Mouse (Mus musculus) heart, adult 2 months (tissue): ENCODE measurements around the gene Celf2. TPM values are rescaled to one million over a fixed set of nuclear protein-coding genes. Genes with fewer than 3 reads are reported as not detected.

Source experiments
- DNase-seq, 2 experiments: peaks; one replicate each; pipeline ENCODE4 v3.0.0; 2021
- H3K27ac ChIP-seq: fragments of 200-600 bp; 2 replicates; pipeline ENCODE4 v1.8.1; 2022
- H3K27me3 ChIP-seq: fragments of 200-500 bp; 2 replicates; pipeline ENCODE4 v1.6.1; 2012; ENCODE audit warnings: mild to moderate bottlenecking, low read length, inconsistent platforms, mixed read lengths; ENCODE audit not compliant: control insufficient read depth, insufficient read depth
- H3K36me3 ChIP-seq: fragments of 200-500 bp; 2 replicates; pipeline ENCODE4 v1.6.1; 2012; ENCODE audit warnings: low read length, inconsistent platforms; ENCODE audit not compliant: control insufficient read depth, insufficient read depth
- H3K4me1 ChIP-seq: fragments of 200-500 bp; 2 replicates; pipeline ENCODE4 v1.6.1; 2011; ENCODE audit warnings: low read length; ENCODE audit not compliant: control insufficient read depth, insufficient read depth
- H3K4me3 ChIP-seq: fragments of 200-600 bp; 2 replicates; pipeline ENCODE4 v1.8.1; 2022
- H3K79me2 ChIP-seq: fragments of 200-500 bp; replicated peaks from 2 replicates; pipeline ENCODE4 v1.6.1; 2012; ENCODE audit warnings: mild to moderate bottlenecking, inconsistent platforms, low read length, moderate library complexity, mixed read lengths; ENCODE audit not compliant: control insufficient read depth, insufficient read depth
- H3K9ac ChIP-seq: fragments of 200-500 bp; 2 replicates; pipeline ENCODE4 v1.6.1; 2012; ENCODE audit warnings: low read depth, mild to moderate bottlenecking, control low read depth, inconsistent platforms, low read length, mixed read lengths
- CTCF ChIP-seq: fragments of 200-600 bp; IDR thresholded peaks from 2 replicates; pipeline ENCODE4 v1.8.1; 2022; ENCODE audit warnings: antibody characterized with exemption, mild to moderate bottlenecking, moderate library complexity
- EP300 ChIP-seq: fragments of 200-500 bp; IDR thresholded peaks from 2 replicates; pipeline ENCODE4 v1.6.1; 2011; ENCODE audit warnings: low read depth, low read length, control low read depth; ENCODE audit not compliant: insufficient read depth
- POLR2A ChIP-seq: fragments of 200-500 bp; IDR thresholded peaks from 2 replicates; pipeline ENCODE4 v1.6.1; 2011; ENCODE audit warnings: mild to moderate bottlenecking, low read depth, low read length, control low read depth; ENCODE audit not compliant: insufficient read depth
- WGBS: fragments of 180-500 bp; shearing (Covaris S2); methylation state at CpG from one replicate; pipeline ENCODE4 v1.1.7; 2018; 5-methylcytosine and 5-hydroxymethylcytosine counted together
- intact Hi-C: fragments of 180-260 bp; cut with DNase I; formaldehyde crosslinking; loops from one replicate; pipeline ENCODE4 v1.15.1; 2025
- polyA plus RNA-seq: library from polyadenylated mRNA; depleted of rRNA; stranded (reverse); fragments of >200 nt; gene quantifications from 2 replicates; pipeline ENCODE4 v1.2.3, GENCODE M21; 2012
- total RNA-seq, 2 experiments: library from RNA; stranded (reverse); gene quantifications; 2 replicates each; pipeline ENCODE4 v1.2.3; 2021

Celf2 gene
- total and polyA plus RNA-seq, 3 experiments: 38.1 to 63.9 (median 56.7) TPM

DNA sequence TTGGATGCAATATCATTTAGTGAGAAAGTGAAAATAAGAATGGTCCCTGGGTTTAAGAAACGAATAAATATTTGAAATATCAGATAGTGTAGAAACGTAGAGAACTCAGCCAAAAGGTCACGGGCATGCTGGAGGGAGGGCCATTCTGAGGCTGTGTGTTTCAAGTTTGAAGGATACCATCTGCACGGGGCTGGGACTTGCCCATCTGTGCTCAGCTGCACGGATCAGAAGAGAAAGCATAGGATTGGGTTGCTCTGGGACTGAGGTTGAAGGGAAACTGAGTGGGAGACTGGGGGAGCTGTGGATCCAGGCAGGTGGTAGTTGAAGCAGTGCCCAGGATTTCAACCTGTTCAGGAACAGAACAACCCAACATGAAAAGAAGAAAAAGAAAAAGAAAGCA is 483.8 kb downstream of the Celf2 start:
- Histone ChIP-seq H3K4me1 (no peaks in the 10 kb centered on the region), H3K27me3 (no peaks in the 10 kb centered on the region), H3K36me3 (no peaks in the 10 kb centered on the region), H3K9ac (no peak overlapping the region), H3K27ac (no peak overlapping the region), H3K79me2 (no peaks in the 10 kb centered on the region; the same call in 1 of the 2 replicates), H3K4me3 (no peak overlapping the region)
- DNase-seq: peak; percentile 34 to 42
- intact Hi-C loops: no loop called here
- 60% methylated on average over 5 of the region's 5 CpGs for WGBS
- TF ChIP-seq CTCF (no peak), EP300 (no peak), POLR2A (no peak)

DNA sequence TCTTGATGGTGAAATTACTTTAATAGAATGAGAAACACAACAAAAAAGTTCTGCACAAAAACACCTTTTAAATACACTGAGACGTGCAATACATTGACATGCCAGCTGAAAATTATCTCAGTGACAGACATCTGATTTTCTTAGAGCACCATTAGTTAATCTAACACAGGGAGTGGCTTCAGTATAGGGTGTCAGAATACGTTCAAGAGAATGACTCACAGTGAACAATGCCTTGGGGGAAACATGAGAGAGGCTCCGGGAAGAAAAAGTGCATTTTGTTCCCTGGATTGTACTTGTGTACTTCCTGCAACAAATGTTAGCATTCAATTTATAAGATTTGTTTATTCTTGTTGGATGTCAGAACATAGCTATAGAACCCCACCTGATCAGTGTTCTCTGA is 487.2 kb downstream of the Celf2 start:
- intact Hi-C loops: no loop called here
- Histone ChIP-seq H3K36me3 (no peaks in the 10 kb centered on the region), H3K27me3 (no peaks in the 10 kb centered on the region), H3K4me3 (no peak overlapping the region), H3K4me1 (no peaks in the 10 kb centered on the region), H3K27ac (no peak overlapping the region), H3K79me2 (no peaks in the 10 kb centered on the region), H3K9ac (no peak overlapping the region)
- no peak for DNase-seq
- 36% methylated on average over 3 of the region's 3 CpGs for WGBS
- no peak for TF ChIP-seq POLR2A
- no peak for TF ChIP-seq EP300
- TF ChIP-seq CTCF: no peak

DNA sequence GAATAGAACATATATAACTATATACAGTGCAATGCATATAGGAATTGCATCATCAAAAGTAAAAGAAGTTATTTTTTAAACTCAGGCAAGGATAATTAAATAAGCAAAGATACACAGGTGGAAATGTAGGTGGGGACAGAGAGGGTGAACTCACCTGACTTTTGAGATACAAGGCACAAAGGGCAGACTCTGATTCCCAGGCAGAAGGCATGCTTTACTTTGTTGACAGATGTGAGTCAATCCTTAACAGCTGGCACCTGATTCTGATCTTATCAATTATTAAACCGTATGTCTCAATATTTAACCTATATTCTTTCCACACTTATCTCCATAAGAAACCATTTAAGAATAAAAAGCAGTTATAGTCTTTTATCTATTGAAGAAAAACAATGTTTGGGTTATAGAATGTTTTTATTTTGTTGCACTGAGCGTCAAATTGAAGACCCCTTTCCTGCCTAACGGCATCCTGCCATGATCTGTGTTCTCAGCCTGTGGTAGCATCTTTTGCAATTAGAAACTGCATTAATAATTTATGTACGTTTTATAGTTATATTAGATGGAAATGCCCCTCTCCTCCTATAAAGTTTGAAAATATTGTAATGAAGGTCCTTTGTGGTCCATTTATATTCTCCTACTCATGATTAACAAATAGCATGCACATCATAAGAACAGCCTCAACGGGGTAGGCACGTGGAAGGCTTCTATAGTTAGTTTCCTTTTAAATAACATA is 491.8 kb downstream of the Celf2 start:
- no peaks in the 10 kb centered on the region for H3K27me3 ChIP-seq
- no peak for TF ChIP-seq POLR2A
- no peak for TF ChIP-seq EP300
- TF ChIP-seq CTCF: no peak
- no peak for DNase-seq
- WGBS: 89% methylated on average over 6 of the region's 6 CpGs
- intact Hi-C loops: no loop called here
- peaks cover 3% of the 10 kb centered on the region for H3K36me3 ChIP-seq
- no peaks in the 10 kb centered on the region for H3K4me1 ChIP-seq
- H3K4me3 ChIP-seq: no peak overlapping the region
- no peaks in the 10 kb centered on the region for H3K79me2 ChIP-seq
- no peak overlapping the region for H3K9ac ChIP-seq
- H3K27ac ChIP-seq: no peak overlapping the region

DNA sequence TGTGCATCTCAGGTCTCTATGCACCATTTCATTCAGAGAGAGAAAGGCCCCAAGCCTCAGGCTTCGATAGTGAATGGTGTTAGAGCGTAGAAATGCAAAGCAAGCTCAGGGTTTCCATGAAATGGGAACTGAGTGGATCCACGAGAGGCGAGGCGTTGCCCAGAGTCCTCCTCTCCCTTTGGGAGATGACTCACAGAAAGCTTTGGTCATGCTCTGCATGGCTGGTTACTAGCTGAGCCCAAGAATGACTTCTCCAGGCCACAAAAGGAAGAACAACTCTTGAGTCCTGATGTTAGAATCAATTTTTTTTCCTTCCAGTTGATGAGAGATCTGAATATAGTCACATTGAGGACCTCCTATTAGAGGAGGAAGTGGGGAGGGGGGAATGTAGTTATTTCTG is 496.2 kb downstream of the Celf2 start:
- H3K4me1 ChIP-seq: no peaks in the 10 kb centered on the region
- H3K27me3 ChIP-seq: no peaks in the 10 kb centered on the region
- H3K36me3 ChIP-seq: peaks cover 3% of the 10 kb centered on the region
- no peaks in the 10 kb centered on the region for H3K79me2 ChIP-seq
- intact Hi-C loops: no loop called here
- 67% methylated on average over 5 of the region's 5 CpGs for WGBS
- H3K4me3 ChIP-seq: no peak overlapping the region
- H3K9ac ChIP-seq: no peak overlapping the region
- 0 out of 2 replicates have a peak overlapping the region, but pooled peaks have one; percentile 26 for H3K27ac ChIP-seq
- TF ChIP-seq POLR2A: no peak
- no peak for TF ChIP-seq CTCF
- no peak for TF ChIP-seq EP300
- peak; percentile 30 to 53 for DNase-seq

DNA sequence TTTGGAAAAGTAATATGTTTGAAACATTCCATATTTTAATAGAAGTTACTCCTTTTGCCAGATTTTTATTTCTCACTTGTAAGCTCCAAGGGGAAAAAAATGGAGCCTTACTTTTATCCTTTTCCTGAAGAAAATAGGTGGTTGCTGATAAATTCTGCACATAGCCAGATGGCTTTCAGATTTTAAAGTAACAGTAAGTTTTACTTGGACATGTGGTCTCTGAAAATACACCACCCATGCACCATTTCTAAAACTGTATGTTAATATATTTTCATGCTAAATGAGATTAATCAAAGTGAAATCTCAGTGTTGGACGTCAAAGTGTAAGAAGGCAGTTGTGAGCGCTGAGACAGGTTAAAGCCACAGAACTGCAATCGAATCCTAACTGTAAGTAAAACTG is 502.5 kb downstream of the Celf2 start:
- Histone ChIP-seq H3K27ac (no peak overlapping the region), H3K79me2 (peaks cover 1% of the 10 kb centered on the region; the same call in 1 of the 2 replicates), H3K27me3 (no peaks in the 10 kb centered on the region), H3K4me3 (no peak overlapping the region), H3K4me1 (peaks cover 1% of the 10 kb centered on the region), H3K9ac (no peak overlapping the region), H3K36me3 (no peaks in the 10 kb centered on the region)
- TF ChIP-seq EP300 (no peak), CTCF (no peak), POLR2A (no peak)
- no peak for DNase-seq
- intact Hi-C loops: no loop called here
- WGBS: 88% methylated on average over 3 of the region's 3 CpGs

DNA sequence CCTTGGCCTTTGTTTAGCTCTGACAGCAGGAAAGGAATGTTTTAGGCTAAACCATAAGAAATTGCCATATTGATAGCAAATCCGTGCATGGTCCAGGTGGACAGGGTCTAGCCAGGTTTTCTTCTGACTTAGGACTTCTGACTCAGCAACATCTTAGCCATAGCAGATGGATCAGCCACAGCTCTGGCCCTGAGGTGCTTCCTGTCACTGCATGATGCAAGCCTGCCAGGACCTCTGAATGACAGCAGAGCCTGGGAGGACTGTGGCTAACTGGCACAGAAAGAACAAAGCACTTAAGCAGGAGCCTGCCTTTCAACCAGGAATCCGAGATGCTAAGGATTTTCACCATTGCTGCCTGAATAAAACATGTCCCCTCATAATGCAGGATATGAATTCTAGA is 507.4 kb downstream of the Celf2 start:
- Histone ChIP-seq H3K9ac (no peak overlapping the region), H3K79me2 (no peaks in the 10 kb centered on the region), H3K4me3 (no peak overlapping the region), H3K4me1 (peaks cover 1% of the 10 kb centered on the region), H3K36me3 (no peaks in the 10 kb centered on the region), H3K27ac (no peak overlapping the region), H3K27me3 (no peaks in the 10 kb centered on the region)
- no peak for DNase-seq
- intact Hi-C loops: no loop called here
- no peak for TF ChIP-seq EP300
- no peak for TF ChIP-seq POLR2A
- no peak for TF ChIP-seq CTCF
- WGBS: 56% methylated on average over 2 of the region's 2 CpGs
